Mouse (Mus musculus): ENCODE measurements around the gene Ppp3ca.

The Ppp3ca gene

DNA sequence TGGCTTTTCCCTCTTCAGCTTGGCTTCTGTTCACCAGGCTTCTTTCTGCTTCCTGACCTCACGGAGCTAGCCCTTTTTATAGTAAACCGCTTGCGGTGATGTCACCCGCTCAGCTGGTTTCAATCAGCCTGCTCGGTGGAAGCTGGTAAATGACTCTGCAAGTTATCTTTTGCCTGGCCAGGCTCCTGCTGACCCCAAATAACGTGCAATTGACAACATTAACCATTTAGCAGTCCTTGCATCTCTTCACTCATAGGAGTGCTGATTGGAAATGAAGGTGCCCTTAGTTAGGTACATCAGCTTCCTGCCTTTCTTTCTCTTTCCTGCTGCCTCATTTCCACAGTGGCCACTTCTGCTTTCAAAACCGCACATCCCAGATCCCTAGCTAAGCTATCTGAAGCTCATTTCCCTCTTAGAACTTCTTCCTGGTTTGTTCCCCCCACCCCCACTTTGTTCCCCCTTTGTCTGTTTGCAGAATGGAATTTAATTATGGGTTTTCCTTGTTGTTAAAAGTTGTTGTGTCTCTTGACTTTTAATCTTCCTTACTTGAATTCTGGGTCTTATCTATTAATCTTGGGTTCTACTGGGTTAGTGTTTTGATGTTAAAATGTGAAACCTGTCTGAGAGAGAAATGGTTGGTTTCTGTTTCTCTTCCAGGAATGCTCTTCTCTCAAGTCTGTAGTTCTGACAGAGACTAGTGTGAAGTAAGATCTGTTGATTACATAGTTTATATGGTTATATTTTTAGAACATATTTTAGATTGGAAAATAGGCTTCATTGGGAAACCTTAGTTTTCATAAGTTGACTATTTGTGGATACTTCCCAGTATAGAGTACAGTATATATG, 55.6 kb downstream of the Ppp3ca start:
- DNase-seq (ENCODE audit: low spot score) = peak; percentile 42

DNA sequence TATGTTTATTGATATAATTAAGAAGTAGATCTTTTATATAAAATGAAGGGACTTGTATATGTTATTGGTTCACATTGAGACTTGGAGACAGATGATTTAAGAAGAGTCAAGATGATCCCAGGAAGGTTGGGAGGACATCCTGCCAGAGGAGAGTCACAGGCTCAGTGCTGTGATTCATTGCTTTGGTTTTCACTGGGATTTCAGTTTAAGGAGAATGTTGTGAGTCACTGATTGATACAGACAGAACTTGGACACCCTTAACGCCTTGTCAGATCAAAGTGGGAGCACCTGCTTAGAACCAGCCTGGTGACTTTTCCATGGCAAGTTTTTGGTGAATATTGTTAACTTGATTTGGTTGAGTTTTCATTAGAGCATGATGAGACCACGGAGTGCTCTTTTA, 58.0 kb downstream of the Ppp3ca start:
- no peak for DNase-seq (ENCODE audit: low spot score)

DNA sequence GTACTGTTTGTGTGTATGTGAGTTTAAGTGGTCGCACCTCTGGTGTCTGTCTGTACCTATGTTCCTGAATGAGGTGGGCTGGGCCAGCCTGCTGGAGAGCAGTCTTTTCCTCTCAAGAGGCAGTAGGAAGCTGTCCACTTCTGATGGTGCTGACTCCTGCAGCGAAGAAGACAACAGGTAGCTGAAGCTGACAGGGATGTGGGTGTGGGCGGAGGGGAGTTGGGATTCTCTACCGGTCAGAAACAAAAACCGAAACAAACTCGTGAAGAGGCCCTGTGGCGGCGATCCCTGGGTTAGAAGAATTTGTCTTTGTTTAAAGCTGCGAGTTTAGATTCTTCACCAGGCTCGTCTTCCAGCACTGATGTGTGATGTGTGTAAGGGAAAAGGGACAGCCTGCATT, 60.1 kb downstream of the Ppp3ca start:
- DNase-seq (ENCODE audit: low spot score) = no peak

DNA sequence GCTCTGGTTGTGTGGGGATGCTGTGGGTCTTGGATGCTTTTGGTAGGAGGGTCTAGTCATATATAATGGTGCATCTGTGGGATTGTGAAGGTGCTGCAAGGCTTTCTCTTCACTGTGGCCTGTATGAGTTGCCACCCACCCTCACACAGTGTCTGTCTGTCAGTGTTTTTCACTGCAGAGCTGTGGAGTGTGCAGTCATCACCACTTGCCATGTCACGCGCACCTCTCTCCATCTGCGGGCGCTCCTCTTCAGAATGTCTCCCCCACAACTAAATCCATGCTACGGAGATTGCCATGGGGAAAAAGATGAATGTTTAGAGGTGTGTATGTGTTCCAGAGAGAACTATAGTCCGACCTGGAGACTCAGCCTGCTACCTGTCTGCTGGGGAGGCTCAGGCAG, 61.7 kb downstream of the Ppp3ca start:
- no peak for DNase-seq (ENCODE audit: low spot score)

DNA sequence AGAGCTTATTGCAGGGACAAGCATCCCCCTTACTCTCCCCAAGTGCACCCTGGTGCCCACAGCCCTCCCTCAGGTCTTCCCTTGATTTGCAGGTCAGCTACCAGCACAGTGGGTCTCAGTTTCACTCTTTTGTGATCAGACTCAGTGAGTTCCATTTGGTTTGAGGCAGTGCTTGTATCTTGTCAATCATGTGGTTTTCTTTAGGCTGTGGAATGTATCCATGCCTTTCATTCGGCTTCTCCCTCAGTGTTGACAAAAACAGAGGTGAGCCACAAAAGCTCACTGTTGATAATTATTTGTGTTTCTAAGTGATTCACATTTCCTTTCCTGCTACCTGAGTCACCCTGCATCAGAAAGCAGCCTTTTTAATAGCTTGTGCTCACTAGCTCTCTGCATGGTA, 66.1 kb downstream of the Ppp3ca start:
- no peak for DNase-seq (ENCODE audit: low spot score)

DNA sequence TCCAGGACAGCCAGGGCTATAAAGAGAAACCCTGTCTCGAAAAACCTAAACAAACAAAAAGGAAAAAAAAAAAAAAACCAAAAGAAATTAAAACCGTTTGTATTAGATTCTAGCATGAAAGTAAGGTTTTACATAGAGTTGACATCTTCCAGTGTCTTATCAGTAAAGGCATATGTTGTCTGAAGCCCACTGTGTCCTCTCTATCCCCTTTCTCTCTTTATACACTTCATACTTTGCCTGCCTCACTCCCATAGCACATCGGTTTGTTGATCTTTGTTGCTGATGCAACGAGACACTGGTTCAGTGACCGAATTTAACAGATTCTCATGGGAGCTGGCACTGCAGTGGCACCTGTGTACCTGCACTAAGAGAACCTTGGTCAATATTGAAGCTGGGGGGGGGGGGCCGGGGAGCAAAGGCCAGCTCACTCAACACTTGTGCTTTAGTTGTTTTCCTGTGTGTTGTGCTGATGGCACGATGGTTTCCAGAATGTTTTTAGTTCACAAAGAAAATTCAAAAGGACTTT, 66.9 kb downstream of the Ppp3ca start:
- DNase-seq (ENCODE audit: low spot score) = no peak

DNA sequence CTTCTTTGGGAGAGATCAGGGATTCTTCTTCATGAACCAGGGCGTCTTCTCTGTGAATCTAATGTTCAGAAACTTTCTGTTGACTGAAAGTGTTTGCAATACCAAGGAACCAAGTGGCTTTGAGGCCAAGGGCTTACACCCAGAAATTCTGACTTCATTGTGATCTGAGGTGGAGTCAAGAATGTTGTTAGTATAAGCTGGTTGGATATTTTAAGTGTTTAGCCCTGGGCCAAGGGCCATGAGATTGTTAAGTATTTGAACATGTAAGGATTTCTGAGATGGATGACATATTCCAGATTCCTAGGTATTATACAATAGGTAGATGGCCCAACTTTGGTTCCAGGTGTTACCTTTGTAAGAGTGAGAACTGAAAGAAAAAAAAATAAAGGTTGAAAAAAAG, 68.5 kb downstream of the Ppp3ca start:
- no peak for DNase-seq (ENCODE audit: low spot score)

DNA sequence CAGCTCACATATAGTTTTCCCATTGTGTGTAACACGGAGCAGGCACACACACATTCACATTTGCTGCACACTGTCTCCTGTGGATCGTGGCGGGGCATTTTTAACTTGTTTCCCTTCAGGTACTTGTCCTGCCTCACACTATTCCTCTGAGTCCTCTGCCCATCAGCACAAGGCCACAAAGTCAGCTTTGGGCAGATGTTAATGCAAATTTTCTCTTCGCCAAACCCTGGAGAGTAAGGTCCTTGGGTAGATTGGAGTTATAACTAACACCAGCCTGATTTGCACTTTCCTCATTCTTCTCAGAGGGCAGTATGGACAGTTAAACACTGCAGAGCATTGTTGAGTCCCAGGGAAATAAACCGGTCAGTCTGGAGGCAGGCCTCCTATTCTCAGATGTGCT, 69.0 kb downstream of the Ppp3ca start:
- no peak for DNase-seq (ENCODE audit: low spot score)

DNA sequence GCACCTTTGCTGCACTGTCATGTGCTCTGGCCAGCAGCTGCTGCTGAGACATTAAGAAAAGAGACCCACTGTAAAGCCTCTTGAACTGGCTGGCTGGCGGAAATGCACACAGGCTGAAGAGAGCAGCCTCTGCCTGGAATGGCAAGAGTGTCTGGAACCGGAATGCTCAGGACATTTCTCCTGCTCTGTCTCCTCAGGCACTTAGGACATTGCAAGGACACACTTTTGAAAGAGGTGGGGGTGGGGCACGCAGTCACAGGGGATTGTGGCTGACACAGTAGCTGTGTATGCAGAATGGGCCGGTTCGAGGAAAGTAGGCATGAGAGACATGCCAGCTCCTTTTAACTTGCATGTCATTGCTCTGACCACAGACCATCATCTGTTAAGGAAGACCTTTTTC, 71.7 kb downstream of the Ppp3ca start:
- no peak for DNase-seq (ENCODE audit: low spot score)

DNA sequence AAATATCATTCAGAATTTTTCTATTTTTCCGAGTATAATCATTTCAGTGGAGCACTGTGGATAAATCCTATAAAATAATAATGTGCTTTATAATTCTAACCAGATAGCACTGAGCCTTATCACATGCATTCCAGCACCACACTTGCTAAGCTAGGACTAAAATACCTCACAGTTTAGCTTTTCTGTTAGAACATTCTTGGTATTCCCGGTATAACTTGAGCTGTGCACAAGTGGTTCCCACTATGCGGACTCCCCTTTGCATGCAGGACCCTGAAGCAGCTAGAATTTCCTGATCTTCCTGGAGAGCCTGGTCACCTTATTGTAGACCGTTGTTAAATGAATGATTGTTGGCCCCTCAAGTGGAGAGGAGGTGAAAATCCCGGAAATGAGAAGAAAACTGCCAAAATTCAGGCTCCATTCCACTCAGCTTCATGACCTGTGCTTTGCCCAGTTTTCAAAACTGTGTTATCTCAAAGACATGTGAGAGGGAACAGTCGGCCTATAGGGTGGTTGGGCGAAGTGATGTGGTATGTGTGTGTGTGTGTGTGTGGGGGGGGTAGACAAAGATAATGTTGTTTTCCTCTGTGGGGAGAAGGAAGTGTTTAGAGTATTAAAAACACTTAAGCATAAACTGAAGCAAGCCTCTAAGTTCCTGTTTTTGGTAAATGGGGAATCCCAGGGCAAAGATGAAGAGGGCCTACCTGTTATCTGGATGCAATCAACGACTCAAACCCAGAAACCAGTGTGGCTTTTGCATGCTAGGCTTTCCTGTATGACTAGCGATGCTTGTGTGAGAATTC, 72.5 kb downstream of the Ppp3ca start:
- DNase-seq (ENCODE audit: low spot score) = no peak

DNA sequence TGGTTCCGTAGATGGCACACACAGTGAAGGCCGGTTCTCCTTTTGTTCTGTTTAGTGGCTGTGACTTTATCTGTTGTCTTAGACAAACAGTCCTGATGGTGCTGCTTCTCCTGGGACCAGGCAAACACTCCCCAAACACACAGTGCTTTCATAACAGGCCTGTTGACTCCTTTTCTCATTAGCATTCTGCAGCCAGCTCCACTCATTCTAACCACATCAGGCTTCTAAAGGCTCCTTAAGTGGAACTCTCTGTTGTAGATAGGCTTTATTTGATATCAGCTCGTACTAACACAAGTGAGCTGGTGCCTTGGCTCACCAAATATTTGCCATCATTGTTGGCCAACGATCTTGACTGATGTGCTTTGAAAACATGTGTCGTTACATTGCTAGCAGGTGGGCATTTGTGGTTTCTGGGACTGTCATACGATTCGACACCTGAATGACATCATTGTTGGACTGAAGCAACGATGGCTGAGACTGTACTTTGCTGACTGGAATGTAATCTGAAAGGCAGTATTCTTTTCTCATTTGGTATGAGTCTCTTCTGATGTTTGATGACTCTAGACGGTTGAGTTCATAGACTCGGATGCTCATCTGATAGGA, 74.5 kb downstream of the Ppp3ca start:
- DNase-seq (ENCODE audit: low spot score) = no peak

DNA sequence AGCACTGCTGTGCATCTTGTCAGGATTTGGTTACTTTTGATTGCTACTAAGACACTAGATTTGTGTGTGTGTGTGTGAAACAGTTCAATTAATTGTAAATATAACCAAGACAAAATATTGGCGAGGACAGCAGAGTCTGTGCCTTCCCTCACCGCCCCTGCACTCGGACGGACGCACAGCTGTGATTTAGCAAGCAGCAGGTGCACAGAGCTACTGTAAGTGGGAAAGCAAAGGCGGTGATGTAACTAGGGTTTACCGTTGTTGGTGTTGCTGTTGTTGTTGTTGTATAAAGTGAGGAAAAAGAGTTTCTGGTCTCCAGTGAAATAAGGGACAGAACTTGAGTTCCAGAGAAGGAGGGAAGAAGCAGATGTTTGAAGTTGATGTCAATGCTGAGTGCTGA, 75.5 kb downstream of the Ppp3ca start:
- no peak for DNase-seq (ENCODE audit: low spot score)

DNA sequence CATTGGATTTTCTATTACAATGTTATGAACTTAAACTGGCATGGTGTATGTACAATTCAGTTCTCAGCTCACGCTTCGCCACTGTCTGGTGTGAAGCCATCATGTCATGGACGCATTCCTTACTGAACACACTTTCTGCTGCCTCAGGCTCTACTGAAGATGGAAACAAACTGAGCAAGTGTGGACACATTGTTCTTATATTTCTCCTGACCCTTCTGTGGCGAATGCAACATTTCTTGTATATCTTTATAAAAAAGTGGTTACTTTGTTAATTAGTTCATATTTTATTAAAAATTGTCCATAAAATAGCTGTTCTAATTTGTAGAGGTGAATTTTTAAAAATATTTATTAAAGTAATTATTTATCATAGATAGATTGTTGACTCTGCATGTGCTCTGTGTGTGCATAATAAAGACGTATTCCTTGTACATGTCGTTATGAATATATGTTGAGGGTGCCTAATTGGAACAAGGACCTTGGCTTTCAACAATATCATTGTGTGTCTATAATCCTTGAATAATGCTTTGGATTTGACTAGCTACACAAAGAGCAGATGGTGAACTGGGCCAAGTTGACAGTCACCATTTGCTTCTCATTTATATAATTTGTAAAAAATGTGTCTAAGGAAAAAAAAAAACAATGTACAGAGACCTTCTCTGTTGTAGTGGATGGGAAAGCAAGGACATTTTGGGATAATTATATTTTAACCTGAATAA, 79.0 kb downstream of the Ppp3ca start:
- DNase-seq (ENCODE audit: low spot score) = no peak

DNA sequence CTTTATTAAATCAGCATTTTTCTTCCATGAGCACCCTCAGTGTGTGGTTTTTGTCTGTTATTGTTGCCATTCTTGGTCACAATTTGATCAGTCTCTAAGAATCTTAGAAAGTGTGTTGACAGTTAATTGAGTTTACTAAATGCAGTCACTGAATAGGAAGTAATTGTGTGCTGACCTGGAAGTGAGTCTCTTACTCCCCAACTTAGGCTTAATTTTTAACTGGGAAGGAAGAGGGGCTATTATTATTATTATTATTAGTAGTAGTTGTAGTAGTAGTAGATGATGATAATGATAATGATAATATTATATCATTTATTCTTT, 79.5 kb downstream of the Ppp3ca start:
- DNase-seq (ENCODE audit: low spot score) = no peak

DNA sequence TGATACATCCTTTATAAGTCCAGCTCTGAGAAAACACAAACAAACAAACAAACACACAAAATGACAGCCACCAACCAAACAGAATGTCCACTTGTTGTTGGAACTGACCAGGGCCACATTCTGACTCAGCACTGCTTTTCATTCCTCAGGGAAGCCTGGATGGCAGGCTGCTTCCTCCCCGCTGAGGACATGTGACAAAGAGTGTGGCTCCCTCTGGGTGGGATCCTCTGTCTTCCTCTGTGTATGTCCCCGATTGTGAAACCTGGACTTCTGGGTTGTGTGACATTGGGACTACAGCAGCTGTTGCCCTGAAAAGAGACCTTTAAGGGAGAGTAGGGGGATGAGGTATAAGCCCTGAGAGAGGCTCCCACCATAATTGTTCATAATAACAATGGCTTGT, 80.0 kb downstream of the Ppp3ca start:
- no peak for DNase-seq (ENCODE audit: low spot score)

DNA sequence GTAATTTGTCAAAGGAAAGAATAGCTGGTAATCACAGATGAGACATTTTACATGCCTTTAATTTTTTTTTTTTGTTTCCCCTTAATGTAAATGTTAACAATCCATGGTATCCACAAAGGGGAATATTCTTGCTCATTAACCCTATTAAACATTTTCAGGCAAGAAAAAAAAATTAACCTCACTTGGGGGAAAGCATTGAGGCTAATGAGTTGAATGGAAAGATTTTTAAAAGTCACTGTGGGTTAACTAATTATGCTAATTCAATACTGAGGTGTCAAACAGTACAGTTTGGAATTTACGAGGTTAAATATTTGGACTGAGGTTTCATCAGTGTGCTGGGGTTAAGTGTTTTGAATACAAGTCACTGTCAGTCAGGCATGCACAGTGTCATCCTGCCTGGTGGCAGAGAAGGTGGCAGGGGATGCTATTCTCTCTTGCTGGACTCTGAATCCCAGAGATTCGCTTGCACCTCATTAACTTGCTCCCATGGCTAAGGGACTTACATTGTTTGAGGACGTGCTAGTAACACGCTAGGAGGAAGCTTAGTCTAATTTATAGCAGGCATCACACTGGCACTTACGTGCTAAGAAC, 82.3 kb downstream of the Ppp3ca start:
- no peak for DNase-seq (ENCODE audit: low spot score)

DNA sequence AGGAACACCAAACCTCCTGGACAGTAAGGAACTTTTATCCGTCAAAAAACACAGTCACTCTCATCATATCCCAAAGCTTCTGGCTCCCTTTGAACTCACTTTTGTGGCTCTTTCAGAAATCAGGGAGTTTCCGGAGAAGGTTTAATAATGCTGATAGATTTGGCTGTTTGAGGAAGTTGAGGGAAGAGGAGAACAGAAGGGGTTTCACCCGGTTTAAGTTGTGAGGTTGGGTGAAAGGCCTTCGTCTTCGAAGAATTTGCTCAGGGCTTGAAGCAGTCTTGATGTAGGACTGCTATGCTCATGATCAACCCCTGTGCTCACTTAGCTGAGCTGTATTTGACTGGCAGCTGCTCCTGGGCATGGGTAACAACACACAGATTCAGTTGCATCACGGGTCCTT, 86.2 kb downstream of the Ppp3ca start:
- DNase-seq (ENCODE audit: low spot score) = no peak

DNA sequence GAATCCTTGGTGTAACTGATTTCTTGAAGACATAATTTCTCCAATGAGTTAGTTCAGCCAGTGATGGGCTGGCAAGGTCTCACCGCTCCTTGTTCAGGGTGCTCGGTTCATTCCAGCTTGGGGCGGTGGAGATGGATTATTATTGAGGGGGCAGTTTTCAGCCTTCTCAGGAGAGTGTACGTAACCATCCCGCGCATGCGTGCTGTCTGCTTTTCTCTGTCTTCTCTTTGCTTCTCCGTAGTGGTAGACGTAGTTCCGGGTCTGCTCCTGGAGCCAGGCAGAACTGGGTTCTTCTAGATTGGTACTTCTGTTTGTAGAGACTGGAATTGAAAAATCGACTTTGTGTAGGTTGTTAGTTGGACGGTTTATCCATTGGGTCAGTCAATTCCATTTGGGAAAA, 89.5 kb downstream of the Ppp3ca start:
- no peak for DNase-seq (ENCODE audit: low spot score)

DNA sequence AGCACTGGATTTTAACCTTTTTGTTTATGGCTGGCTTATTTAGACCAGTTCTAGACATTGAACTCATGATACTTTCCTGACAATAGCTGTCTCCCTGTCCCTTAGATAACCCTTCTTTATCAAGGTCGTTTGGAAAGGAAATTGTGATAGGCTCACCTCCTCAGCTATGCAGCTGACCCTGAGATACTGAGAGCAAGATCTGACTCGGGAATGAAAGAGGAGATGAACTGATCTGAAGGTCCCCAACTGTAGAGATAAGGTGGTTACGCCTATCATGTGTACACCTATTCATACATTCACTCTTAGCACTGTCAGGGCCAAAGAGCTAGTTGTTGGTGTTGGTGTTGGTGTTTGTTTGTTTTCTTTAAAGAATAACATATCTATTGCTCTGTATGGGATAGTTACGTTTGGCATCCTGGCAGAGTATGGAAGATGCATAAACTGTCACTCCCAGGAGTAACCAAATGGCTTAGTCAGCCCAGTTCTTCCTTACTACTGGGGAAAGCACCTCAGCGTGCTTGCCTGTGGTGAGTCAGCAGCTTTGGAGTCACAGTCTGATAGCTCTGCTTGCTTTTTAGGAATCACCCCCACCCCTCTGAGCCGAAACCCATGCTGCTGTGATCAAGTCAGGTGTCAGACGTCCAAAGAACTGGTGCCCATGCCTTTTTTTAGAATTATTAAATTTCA, 91.5 kb downstream of the Ppp3ca start:
- no peak for DNase-seq (ENCODE audit: low spot score)

DNA sequence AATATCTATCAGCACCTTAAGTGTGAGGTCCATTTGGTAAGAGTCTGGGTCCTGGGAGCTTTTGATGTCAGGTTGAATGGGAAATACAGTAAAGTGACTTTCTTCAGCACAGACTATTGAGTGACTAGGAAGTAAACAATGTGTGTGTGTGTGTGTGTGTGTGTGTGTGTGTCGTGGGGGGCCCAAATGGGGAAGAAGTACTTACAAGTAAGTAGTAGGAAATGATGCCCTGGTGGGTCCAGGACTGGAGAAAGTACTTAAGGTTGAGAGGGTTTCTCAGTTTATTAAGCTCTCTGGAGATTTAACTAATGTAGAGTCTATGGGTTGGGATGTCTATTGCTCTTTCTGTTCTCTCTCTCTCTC, 92.0 kb downstream of the Ppp3ca start:
- DNase-seq (ENCODE audit: low spot score) = no peak

DNA sequence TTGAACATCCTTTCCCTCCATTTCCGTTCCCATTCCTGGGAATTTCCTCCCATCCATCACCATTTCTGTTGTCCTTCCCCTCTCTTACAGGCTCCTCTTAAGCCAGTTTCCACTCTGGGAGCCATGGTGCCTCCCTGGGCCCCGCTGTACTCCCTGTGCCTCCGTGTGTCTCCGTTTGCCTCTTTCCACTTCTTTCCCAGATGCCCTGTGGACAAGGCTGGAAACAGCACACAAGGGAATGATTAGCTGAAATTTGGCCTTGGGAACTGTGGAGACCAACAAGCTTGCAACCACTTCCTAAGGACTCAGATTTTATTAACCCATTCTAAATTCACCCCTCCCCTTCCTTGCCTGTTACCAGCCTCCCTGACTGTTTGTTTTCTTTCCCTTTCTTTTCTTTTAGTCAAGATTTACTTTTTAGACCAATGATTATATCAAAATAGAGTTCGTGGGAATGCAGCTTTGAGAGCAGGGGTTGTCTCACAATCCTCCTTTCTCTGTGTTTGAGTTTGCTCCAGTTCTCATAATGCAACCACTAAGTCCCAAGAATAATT, 93.9 kb downstream of the Ppp3ca start:
- DNase-seq (ENCODE audit: low spot score) = no peak

Measured in testis, postnatal 10 days (tissue).